Mouse (Mus musculus): ENCODE measurements at regions not wholly inside any gene's neighbourhood (a gene's known extent, or its start where the extent isn't known, plus 50 kb on each side); places are given as distances from the start of the nearest gene placed in this dataset.
"Not testable (repeated sequence)": the region's sequence is repeated elsewhere in the genome, so short reads cannot be mapped to it uniquely, and the experiment has no call there.

GRCm38 (mm10) chr6:144940871-144941380 is 135.1 kb downstream of the Bcat1 start:
- DNase-seq (ENCODE audit: extremely low spot score in 1 of 2, low spot score in 1 of 2), result no peak

- DNase-seq (ENCODE audit: extremely low spot score in 1 of 2, low spot score in 1 of 2), result no peak
Observed at GRCm38 (mm10) chr6:144938613-144939236, 137.3 kb downstream of the Bcat1 start.

- DNase-seq (ENCODE audit: extremely low spot score in 1 of 2, low spot score in 1 of 2), result no peak
Observed at GRCm38 (mm10) chr6:144937211-144937610, 138.8 kb downstream of the Bcat1 start.

GRCm38 (mm10) chr6:144933722-144934235 is 142.2 kb downstream of the Bcat1 start:
- DNase-seq (ENCODE audit: extremely low spot score in 1 of 2, low spot score in 1 of 2), result no peak

GRCm38 (mm10) chr6:144932402-144932801 is 143.6 kb downstream of the Bcat1 start:
- DNase-seq (ENCODE audit: extremely low spot score in 1 of 2, low spot score in 1 of 2), result no peak

GRCm38 (mm10) chr6:144929959-144930358 is 146.0 kb downstream of the Bcat1 start:
- no peak for DNase-seq (ENCODE audit: extremely low spot score in 1 of 2, low spot score in 1 of 2)

GRCm38 (mm10) chr6:144929262-144929855 is 146.6 kb downstream of the Bcat1 start:
- DNase-seq (ENCODE audit: extremely low spot score in 1 of 2, low spot score in 1 of 2), result no peak

- no peak for DNase-seq (ENCODE audit: extremely low spot score in 1 of 2, low spot score in 1 of 2)
Observed at GRCm38 (mm10) chr6:144927599-144927998, 145.8 kb upstream of the Sox5 start.

GRCm38 (mm10) chr6:144922762-144923161 is 141.0 kb upstream of the Sox5 start:
- DNase-seq (ENCODE audit: extremely low spot score in 1 of 2, low spot score in 1 of 2), result no peak

- DNase-seq (ENCODE audit: extremely low spot score in 1 of 2, low spot score in 1 of 2), result no peak
Observed at GRCm38 (mm10) chr6:144919750-144920149, 138.0 kb upstream of the Sox5 start.

- no peak for DNase-seq (ENCODE audit: extremely low spot score in 1 of 2, low spot score in 1 of 2)
Observed at GRCm38 (mm10) chr6:144917128-144917527, 135.4 kb upstream of the Sox5 start.

- DNase-seq (ENCODE audit: extremely low spot score in 1 of 2, low spot score in 1 of 2), result peak; percentile 14 to 28
Observed at GRCm38 (mm10) chr6:144911781-144912180, 130.0 kb upstream of the Sox5 start.

GRCm38 (mm10) chr6:144910392-144910791 is 128.6 kb upstream of the Sox5 start:
- DNase-seq (ENCODE audit: extremely low spot score in 1 of 2, low spot score in 1 of 2), result no peak

- DNase-seq (ENCODE audit: extremely low spot score in 1 of 2, low spot score in 1 of 2), result no peak
Observed at GRCm38 (mm10) chr6:144908646-144909045, 126.9 kb upstream of the Sox5 start.

- DNase-seq (ENCODE audit: extremely low spot score in 1 of 2, low spot score in 1 of 2), result no peak
Observed at GRCm38 (mm10) chr6:144903156-144903555, 121.4 kb upstream of the Sox5 start.

- no peak for DNase-seq (ENCODE audit: extremely low spot score in 1 of 2, low spot score in 1 of 2)
Observed at GRCm38 (mm10) chr6:144902267-144902995, 120.7 kb upstream of the Sox5 start.

GRCm38 (mm10) chr6:144901825-144902224 is 120.0 kb upstream of the Sox5 start:
- DNase-seq (ENCODE audit: extremely low spot score in 1 of 2, low spot score in 1 of 2), result no peak

GRCm38 (mm10) chr6:144900858-144901257 is 119.1 kb upstream of the Sox5 start:
- DNase-seq (ENCODE audit: extremely low spot score in 1 of 2, low spot score in 1 of 2), result not testable (repeated sequence)

- DNase-seq (ENCODE audit: extremely low spot score in 1 of 2, low spot score in 1 of 2), result no peak
Observed at GRCm38 (mm10) chr6:144897526-144897925, 115.7 kb upstream of the Sox5 start.

- DNase-seq (ENCODE audit: extremely low spot score in 1 of 2, low spot score in 1 of 2), result no peak
Observed at GRCm38 (mm10) chr6:144890914-144891313, 109.1 kb upstream of the Sox5 start.

- DNase-seq (ENCODE audit: extremely low spot score in 1 of 2, low spot score in 1 of 2), result no peak
Observed at GRCm38 (mm10) chr6:144890166-144890565, 108.4 kb upstream of the Sox5 start.
